Mouse (Mus musculus) ovary, postnatal 10 days (tissue): ENCODE data around the gene Wars.

ENCODE experiments used
- DNase-seq: peaks from one replicate; pipeline ENCODE4 v3.0.0; 2022; ENCODE audit warnings: low spot score

Gene Wars

DNA sequence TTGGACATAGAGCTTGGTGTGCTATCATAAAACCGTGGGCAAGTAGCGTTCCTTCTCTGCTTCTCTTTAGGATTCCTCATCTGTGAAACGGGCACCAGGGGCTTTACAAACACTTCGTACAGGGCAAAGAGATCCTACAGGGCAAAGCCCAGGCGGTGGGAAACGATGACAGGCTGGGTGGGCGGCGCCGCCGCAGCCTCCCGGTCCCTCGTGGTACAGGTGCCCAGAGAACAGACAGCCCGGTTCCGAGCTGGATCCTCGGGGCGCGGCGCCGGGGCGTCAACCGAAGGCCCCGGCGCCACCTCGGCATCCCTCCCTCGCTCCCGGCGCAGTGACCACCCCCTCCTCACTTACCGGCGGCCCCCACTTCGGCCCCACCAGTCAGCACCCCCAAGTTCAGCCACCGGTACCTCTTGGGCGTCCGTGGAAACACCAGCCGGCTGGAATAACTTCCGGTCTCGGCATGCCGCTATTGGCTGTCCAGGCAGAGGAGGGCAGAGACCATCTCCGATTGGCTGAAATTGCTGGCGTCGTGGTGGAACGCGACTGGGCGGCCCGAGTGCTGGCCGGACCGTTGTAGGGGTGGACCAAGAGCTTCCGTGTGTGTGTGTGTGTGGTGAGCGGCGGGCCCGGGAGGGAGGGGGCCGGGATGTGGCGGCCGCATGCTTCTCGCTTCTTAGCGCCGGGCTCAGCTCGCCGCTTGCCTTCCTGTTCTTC, at the start of gene Wars:
TSS of gene Wars (minus strand) at position 460 of the 717 bp plus-strand sequence.
- peak; percentile 83 for DNase-seq

DNA sequence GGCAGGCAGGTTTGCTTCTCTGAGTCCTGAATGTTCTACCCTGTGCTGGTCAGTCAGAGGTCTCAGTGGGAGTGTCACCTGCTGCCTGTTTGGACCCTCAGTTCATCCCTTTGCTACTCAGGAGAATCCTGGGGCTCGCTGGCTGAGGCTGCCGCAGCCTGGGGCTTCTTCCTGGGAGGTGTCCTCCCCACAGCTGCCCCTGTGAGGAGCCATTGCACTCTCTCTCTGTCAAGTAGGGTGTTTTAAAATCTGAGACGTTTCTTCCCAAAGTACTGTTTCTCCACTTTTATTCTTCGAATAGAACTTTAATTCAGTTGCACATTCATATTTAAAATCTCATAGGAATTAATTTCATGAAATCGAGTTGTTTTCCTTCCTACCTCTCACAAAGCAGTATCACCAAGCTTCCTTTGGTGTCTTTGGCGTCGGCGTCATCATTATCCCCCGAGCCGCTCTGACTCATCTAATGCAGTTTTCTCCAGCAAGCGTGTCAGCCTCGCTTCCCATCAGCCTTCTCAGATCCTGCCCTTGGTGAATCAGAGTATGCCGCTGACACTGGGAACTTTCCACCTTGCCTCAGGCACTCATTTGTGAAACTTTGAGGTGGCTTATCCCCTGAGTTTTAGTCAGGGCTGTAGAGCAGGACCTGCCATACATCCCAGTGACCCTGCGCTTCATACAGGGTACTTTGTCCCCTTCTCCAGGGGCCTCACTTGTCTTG, 48.4 kb upstream of the Wars start:
- DNase-seq, result no peak

DNA sequence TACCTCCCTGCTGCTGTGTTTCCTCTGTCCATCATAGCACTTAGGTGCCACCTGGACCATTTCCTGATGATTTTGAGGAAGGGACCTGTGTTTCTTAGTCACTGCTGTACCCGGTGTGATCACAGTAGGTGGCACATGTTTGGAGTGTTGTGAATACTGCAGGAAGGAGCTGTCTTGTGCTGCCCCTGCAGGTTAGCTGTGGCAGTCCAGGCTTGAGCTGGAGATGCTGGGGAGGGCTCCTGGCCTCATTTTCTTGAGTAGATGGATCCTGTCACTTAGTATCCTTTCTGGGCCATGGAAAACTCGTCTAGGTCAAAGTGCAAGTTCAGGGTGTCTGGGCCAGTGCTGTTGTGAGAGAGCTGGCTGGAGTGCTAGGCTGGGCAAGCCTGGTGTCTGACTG, 47.3 kb upstream of the Wars start:
- DNase-seq, result no peak

DNA sequence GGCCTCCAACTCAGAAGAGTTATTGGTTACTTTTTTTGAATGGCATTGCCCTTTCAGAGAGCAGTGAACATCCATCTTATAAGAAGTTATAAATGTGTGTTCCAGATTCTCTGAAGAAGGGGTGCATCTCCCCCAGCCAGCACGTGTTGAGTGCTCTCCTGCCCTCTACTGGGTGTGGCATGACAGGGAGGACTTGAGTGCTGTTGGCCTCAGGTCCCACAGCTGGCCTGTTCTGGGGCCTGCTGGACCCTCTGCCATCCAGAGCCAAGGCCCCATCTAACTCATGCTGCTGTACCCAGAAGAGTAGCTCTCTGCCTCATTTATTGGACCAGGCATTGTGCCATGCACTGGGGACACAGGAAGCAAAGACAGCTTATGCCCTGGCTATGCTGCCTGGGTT, 46.3 kb upstream of the Wars start:
- DNase-seq, result no peak

DNA sequence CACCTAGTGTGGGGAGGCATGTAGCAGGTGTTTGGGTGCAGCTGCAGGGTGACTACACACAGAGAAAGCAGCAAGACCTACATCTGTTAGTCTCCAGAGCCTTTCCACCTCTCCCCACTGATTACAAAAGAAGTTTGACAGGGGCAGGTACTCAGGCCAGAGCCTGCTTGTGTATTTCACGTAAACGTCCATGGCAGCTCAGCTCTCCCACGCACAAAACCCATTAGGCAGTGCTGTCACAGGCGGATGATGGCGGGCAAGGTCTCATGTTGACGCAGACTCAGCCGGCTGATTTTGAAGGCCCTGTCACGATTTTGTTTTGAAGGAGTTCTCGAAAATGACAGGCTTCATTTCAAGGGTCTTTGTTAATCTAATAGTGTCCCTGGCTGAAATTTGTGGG, 45.3 kb upstream of the Wars start:
- no peak for DNase-seq

DNA sequence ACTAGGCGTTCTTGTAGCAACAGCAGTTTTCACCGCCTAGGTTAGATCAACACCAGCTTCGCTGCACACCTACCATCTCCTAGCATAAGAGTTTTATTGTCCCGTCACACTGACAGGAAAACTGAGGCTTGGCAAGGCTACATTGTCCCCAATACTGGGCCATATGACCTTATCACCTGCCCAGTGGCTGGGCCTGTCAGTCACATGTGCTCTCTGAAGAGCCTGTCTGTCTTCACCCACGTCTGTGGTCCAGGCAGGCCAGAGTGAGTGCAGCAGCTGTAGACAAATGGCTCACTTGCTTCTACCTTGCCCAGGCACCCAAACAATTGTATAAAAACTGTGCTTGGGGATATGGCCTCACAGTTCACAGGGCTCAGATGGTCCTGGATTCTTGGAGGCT, 44.9 kb upstream of the Wars start:
- no peak for DNase-seq

DNA sequence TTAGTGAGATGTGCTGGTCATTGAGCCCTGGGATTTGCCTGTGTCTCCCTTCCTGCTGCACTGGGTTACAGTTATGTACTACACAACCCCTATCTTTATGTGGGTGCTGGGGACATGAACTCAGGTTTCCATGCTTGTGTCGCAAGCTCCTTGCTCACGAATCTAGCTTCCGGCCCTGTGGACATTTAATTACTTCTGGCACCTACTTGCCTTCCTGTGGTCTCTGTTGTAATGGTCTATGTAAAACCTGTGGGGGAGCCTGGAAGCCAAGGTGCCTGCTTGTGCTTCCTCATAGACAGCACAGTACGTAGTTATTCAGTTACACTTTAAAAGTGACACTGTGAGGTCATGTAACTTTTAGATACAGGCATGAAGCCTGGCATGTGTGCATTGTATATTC, 43.5 kb upstream of the Wars start:
- no peak for DNase-seq

DNA sequence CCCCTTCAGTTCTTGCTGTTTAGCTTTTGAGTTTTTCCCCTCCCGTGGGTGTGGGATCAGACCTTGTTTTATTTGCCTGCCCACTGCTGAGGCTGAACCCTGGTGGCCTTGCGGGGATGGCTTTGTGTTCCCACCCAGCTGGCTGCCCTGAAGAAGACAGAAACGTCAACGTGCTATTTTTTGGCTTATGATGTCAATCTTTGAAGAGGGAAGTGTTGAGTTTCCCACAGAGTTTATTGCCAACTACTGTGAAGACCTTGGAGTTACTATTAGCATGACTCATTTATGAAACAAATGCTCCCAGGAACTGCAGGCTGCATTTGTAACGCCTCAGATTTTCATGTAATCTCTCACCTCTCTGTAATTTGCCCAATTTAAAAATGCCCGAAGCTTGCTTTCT, 42.9 kb upstream of the Wars start:
- DNase-seq, result no peak

DNA sequence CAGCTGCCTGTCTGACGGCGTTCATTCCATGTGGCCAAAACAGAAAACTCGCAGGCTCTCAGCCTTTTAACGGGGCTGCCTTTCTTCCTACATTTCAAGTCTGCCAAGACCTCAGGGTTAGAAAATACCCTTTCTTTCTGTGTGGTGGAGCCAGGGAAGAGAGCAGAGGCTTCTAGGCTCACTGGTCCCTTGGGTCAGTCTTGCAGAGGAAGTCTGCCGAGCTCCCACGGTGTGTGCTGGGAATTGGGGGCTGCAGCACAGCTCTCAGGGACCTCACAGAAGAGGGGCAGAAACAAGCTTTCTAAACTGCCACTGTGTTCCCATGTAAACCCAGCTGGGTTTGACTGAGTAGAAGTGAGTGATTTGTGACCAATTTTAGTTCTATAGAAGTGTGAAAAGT, 40.3 kb upstream of the Wars start:
- DNase-seq, result no peak

DNA sequence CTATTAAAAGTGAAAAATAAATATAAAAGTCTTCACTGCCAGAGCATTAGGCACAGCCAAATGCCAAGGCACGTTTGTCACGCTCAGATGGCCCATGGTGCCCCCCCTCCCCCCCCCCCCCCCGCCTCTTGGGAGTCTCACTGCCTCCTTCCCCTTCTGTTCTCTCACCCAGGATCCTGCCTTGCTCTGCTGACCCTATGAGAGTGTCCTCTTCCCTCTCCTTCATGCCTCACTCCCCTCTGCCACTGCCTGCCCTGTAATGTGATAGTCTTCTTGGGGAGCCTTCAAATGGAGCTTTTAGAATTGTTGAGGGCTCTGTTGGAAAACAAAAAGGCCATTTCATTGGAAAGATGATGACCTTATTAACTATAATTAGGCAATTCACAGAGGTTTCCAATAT, 38.1 kb upstream of the Wars start:
- DNase-seq, result no peak

DNA sequence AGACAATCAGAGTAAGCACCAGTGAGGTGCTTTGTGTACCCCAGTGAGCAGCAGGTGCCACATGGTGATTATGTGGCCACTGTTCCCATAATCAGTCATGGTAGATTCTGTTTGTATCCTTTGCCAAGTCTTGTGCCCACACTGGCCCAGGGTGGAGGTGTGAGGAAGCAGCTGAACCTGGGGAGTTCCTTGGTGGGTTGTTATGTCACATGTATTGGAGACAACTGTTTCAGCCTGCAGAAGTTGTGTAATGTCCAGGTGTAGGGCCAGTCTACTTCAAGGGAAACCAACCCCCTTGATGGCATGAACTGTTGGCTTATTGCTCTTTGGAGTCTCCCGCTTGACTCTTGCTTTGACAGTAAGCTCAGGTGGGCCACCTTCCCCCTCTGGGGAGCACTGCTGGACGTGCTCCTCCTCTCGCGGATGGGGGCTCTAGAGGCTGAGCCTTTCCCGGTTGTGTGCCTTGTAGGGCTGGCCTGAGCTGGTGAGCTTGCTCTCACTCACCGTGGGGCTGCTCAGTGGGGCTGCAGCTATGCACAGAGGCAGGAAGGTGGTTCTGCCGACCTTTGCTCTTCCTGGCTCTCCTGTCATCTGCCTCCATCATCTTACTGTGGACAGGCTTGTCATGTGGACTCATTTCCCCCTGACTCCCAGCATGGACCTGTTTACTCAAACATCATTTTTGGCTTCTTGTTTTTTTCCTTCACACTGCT, 37.5 kb upstream of the Wars start:
- no peak for DNase-seq

DNA sequence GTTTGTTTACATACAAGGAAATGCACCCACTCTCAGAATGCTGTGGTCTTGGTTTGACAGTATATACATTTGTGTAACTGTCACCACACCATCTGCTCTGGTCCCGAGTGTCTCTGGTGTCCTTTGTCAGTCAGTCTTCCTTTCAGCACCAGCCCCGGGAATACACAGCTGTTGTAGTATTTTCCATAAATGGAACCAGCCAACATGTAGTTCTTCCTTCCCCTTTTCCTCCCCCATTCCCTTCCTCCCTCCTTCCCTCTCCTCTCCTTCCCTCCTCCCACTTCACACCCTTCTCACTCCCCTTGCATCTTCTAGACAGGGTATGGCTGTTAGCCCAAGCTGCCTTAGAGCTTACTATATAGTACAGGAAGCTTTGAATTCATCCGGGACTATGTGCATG, 35.5 kb upstream of the Wars start:
- no peak for DNase-seq

DNA sequence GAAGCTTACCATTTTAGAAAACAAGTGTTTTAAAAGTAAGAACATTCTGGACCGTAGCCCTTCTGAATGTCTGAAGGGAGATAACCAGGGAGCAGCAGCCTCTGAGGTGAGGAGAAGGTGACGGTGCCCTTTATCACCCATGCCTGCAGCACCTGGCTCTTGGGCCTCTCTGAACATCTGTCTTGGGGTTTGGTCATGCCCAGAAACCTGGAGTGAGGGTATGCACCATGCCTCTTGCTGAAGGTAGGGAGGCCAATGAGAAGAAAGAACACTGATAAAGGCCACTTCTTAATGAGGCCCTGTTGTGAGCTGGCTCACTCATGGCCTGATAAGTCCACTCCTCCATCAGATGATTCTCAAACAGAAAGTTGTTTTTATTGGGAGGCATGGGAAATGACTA, 34.3 kb upstream of the Wars start:
- no peak for DNase-seq

DNA sequence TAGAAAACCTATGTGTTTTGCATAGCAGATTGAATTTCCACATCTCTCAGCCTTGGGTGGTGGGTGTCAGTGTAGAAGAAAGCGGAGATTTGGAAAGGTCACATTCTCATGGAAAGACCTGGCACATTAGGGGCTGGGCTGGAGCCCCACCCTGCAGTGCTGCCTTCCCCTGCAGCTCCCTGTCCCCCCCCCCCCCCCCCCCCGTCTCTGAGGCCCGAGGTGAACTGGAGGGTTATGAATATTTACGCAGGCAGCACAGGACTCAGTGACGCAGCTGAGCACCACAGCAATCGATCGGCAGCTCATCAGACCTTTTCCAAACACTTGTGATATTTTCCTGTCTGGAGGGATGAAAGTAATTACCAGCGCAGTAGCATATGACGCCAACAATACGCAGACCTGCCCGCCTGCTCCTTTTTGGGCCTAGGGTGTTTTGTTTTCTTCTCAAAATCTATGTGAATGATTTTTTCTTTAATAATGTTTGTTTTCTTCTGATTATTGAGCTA, 32.7 kb upstream of the Wars start:
- DNase-seq, result no peak

DNA sequence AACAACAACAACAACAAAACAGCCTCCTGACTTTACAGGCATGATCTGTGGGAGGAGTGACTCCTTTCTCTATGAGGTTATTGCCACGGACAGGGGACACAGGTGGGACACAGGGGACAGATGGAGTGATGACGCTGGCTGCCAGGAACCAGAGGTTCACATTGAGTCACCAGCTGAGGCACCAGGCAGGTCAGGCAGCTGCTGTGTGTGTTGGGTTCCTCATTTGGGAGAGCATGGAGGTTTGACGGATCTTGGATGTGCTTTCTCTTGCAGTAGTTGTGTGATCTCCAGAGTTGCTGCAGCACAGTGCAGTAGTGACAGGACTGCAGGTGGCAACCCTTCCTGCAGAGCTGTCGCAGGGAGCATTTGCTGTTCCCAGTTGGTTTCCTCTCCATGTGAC, 24.8 kb upstream of the Wars start:
- no peak for DNase-seq

DNA sequence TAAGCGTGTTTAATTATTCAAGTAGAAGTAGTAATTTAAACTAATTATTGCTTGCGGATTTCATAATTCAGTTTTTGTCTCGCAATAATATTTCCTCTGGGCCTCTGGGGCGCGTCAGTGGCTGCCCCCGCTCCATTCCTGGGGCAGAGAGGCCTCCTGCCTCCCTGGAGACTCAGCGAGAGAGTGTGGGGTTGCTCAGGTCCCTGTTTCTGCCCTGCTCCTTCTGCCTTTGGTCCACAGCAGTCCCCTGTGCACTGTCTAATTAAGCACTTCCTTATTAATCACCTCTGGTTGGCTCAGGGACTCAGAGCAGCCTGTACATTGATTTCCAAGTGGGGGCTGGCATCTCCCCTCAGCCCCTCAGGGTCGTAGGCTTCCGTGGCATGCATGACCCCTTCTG, 23.5 kb upstream of the Wars start:
- no peak for DNase-seq

DNA sequence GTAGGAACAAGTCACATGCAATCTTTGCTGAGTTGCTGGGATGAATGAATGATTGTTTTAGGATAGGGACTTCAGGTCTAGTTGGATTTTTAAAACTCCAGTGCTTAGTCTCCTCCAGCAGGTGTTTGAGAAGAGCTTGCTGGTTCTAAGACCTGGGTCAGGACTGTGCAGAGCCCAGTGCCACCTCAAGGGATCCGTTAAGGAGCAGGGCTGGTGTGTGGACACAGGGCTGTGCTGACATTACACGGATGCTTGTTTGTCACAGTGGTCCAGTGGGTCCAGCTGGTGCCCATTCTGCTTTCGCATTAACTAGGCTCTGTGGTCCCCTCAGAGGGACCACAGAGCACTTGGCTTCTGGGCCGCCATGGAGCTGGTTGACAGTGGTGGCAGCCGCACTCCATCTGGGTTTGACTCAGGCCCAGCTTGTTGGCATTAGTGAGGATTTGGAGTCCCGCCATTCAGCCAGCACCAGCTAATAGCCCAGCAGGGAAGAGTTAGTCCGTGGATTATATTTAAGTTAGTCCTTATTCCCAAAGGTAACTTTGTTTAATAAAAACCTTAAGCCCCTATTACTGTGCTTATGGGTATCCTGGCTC, 22.6 kb upstream of the Wars start:
- no peak for DNase-seq

DNA sequence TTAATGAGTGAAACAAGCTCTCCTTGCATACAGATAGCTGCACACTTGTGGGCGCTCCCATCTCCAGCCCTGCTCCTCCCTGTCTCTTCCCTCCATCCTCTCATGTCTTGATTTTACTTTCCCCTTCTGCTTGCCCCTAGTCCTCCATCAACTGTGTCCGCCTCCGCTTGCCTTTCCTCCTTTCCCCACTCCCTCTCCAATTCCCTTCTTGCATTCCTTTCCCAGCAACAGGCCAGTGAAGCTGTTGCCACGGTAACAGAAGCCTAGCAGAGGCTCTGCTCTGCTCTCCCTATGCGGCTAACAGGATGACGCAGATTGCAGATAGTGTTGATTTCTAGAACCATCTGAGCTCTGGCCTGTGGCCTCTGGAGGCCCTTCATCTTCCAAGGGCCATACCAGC, 21.9 kb upstream of the Wars start:
- no peak for DNase-seq

DNA sequence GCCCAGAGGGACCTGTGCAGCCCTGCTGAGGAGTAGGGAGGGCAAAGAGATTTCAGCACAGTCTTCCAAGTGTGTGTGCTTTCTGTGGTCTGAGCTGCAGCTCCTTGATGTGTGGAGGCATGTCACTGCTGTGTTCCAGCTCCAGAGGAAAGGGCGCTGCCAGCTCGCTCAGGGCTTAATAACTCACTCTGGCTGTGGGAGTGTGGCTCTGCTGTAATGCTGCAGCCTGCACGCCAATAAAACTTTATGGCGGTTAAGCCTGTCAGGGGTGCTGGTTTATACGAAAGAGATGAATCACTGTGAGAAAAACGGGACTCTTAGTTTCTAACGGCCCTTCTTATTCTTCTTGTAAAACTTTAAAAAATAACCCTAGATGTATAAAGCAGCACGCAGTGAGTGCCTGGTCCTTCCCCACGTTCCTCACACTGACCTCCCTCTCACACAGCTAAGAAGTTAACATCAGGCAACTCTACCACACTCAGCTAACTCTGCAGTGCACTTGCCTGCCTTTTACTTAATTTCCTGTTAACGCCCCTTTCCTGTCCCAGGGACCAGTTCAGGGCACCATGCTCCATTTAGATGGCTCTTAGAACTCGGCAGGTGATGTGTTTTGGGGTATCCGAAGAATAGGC, 20.9 kb upstream of the Wars start:
- no peak for DNase-seq

DNA sequence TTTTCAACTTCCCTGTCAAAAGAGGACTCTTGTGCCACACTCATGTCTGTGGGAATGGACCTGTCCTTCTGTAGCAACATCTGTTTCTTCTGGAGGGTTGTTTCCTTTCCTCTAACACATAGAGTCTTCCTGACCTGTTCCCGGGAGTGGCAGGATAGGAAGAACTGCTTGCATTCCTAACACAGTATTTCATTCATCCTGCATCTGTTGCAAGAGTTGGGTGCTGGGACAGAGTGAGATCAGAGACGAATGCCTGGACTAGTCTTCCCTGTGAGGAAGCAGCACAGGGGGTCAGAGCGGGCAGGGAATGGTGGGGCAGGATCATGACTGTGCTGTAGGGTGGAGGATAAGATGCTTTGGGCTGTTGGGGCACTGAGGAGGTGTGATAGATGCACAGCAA, 20.2 kb upstream of the Wars start:
- no peak for DNase-seq

DNA sequence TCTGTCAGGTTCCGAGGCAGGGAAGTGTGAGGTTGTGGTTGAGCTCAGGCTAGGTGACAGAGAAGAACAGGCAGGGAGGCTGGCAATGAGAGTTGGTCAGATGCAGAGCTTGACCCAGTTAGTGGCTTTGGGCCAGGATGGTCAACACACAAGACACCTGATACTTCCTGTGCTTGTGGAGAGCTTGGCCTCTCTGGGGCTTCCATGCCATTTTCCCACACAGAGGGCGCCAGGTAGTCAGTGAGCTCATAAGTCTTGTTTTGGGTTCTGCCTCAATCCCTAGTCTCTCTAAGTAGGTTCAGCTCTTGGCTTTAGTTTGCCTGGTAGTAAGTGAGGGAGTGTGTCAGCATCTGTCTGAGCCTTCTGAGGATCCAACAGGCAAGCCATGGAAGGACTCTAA, 18.5 kb upstream of the Wars start:
- DNase-seq, result no peak

DNA sequence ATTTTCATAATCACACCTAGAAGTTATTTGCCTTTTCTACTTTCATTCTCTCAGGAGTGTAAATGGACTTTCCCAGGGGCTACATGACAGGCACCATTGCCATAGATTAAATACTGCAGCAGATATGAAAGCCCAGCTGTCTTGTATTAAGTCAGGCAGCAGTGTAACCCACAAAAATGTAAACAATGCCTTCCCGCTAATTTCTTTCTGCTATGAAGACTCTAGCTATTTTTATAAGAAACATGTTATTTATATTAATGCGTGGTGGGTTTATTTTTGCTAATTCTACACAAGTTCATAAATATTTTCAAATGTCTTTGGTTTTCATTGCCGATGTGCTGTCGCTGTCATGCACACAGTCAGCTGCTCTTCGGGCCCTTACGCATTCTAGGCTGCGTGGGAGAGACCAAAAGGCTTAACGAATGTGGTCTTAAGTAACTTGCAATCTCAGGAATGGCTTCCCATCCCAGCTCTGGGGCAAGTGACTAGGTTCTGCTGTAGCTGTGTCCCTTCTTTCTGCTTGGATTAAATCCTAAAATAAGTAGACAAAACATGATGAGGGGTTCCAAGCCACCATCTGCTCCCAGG, 16.0 kb upstream of the Wars start:
- no peak for DNase-seq
